Mouse (Mus musculus): ENCODE data around the gene Zfp595. TPM values are rescaled to one million over a fixed set of nuclear protein-coding genes. Genes with fewer than 3 reads are reported as not detected.
"Not testable (repeated sequence)": the region's sequence is repeated elsewhere in the genome, so short reads cannot be mapped to it uniquely, and the experiment has no call there.

The Zfp595 gene
- 1.5 TPM in 2 replicates for polyA plus RNA-seq (2015; fragmentation: Nextera tagmentation; extraction: Ambion mirVana)

GRCm38 (mm10) chr13:67332019-67332724 lies at the start of gene Zfp595:
Zfp595 (minus strand) TSS chr13:67332570.
- WGBS = 9% methylated on average over 17 of the region's 17 CpGs
- H3K27ac ChIP-seq (ENCODE audit: low read length) = peak within 1 kb of the TSS; percentile 72
- TF ChIP-seq EP300 (IDR thresholded peaks at IDR 0.05) (peak; percentile 52), CTCF (IDR thresholded peaks at IDR 0.05) (peak; percentile 78)

GRCm38 (mm10) chr13:67376255-67376654 lies 43.9 kb upstream of the Zfp595 start:
- not testable (repeated sequence) for H3K9ac ChIP-seq (replicated peaks; ENCODE audit: low read depth); ATAC-seq; H3K4me2 ChIP-seq (replicated peaks; ENCODE audit: low read depth, low read length); H3K36me3 ChIP-seq (ENCODE audit: insufficient read depth, low read length); H3K27ac ChIP-seq (ENCODE audit: low read length); H3K9me3 ChIP-seq (ENCODE audit: low read length); H3K4me1 ChIP-seq (ENCODE audit: insufficient read depth, low read depth, low read length); H3K27me3 ChIP-seq (replicated peaks; ENCODE audit: insufficient read depth, low read length); DNase-seq (ENCODE audit: low spot score); H3K4me3 ChIP-seq (ENCODE audit: low read depth, low read length)
- TF ChIP-seq CTCF (IDR thresholded peaks at IDR 0.05) = peak; percentile 20; the same call in 1 of the 2 replicates
- WGBS = 76% methylated on average over 3 of the region's 3 CpGs

More at GRCm38 (mm10) chr13:67332019-67332724, at the start of gene Zfp595:
- no peaks in the 10 kb centered on the region for H3K36me3 ChIP-seq (ENCODE audit: insufficient read depth, low read length)
- H3K4me3 ChIP-seq (ENCODE audit: low read depth, low read length) = peak within 1 kb of the TSS; percentile 49
- peaks cover 5% of the 10 kb centered on the region; the same call in 1 of the 2 replicates for H3K4me1 ChIP-seq (ENCODE audit: insufficient read depth, low read depth, low read length)
- peak within 1 kb of the TSS; percentile 44; the same call in 1 of the 2 replicates for H3K9ac ChIP-seq (replicated peaks; ENCODE audit: low read depth)
- peak within 1 kb of the TSS; percentile 75 for H3K4me2 ChIP-seq (replicated peaks; ENCODE audit: low read depth, low read length)
- no peaks in the 10 kb centered on the region for H3K27me3 ChIP-seq (replicated peaks; ENCODE audit: insufficient read depth, low read length)
- no peaks in the 10 kb centered on the region for H3K9me3 ChIP-seq (ENCODE audit: low read length)
- ATAC-seq = peak; percentile 96
- DNase-seq (ENCODE audit: low spot score) = peak; percentile 96

DNA sequence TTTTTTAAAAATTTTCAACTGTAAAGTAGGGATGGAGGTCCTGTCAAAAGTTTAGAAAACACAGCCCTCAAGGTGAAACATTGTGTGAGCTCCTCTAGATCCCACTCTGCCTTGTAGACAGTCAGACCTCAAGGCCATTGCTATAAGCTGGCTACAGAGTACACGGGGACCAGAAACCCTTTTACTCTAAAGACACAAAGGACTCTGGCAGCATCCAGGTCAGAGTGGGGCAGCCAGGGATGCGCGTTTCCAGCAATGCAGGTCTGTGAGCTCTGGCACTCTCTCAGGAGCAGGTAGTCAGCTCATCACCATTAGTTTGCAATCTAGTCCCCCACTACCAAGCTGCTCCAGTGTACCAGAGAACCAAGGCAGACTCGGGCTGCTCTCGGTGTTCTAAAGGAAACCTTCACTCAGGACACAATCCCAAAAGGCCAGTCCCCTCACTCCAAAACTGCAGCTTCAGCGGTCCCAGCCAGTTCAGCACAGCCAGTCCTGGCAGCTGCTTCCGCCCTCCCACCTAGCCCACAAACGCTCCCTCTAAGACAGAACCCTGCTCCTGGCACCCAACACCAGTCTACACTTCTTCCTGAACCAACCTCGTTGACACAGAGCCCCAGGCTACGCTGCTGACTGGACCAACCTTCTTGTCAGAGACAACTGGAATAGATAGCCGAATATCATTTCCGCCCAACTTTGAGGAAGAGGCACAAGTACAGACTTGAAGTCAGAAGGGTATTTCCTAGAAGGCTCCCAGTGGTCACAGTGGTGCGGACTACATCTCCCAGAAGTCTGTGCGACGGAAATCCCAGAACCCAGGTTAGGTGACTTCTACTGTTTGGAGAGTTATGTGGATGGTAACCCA lies 42.9 kb upstream of the Zfp595 start, which contains the start of the genes Gm28041 and Zfp456:
TSS of gene Gm28041 (minus strand) at position 684 of the 862 bp plus-strand sequence.
TSS of gene Zfp456 (minus strand) at position 761 of the 862 bp plus-strand sequence.
- H3K4me1 ChIP-seq (ENCODE audit: insufficient read depth, low read depth, low read length); H3K9me3 ChIP-seq (ENCODE audit: low read length); H3K27me3 ChIP-seq (replicated peaks; ENCODE audit: insufficient read depth, low read length); H3K27ac ChIP-seq (ENCODE audit: low read length); H3K9ac ChIP-seq (replicated peaks; ENCODE audit: low read depth); H3K36me3 ChIP-seq (ENCODE audit: insufficient read depth, low read length): not testable (repeated sequence)
- ATAC-seq = peak; percentile 97
- DNase-seq (ENCODE audit: low spot score) = peak; percentile 84
- peak within 1 kb of the TSS; percentile 42 for H3K4me3 ChIP-seq (ENCODE audit: low read depth, low read length)
- H3K4me2 ChIP-seq (replicated peaks; ENCODE audit: low read depth, low read length) = peak within 1 kb of the TSS; percentile 61
- 14% methylated on average over 13 of the region's 15 CpGs for WGBS

- ATAC-seq (peak; percentile 97), DNase-seq (ENCODE audit: low spot score) (peak; percentile 94)
- WGBS = 0% methylated on average over 15 of the region's 15 CpGs
- Histone ChIP-seq H3K4me3 (ENCODE audit: low read depth, low read length) (peak within 1 kb of the TSS; percentile 79), H3K36me3 (ENCODE audit: insufficient read depth, low read length) (no peaks in the 10 kb centered on the region), H3K4me2 (replicated peaks; ENCODE audit: low read depth, low read length) (peak within 1 kb of the TSS; percentile 69), H3K27ac (ENCODE audit: low read length) (peak within 1 kb of the TSS; percentile 77), H3K9me3 (ENCODE audit: low read length) (no peaks in the 10 kb centered on the region), H3K9ac (replicated peaks; ENCODE audit: low read depth) (peak within 1 kb of the TSS; percentile 82), H3K27me3 (replicated peaks; ENCODE audit: insufficient read depth, low read length) (no peaks in the 10 kb centered on the region), H3K4me1 (ENCODE audit: insufficient read depth, low read depth, low read length) (no peaks in the 10 kb centered on the region)
- TF ChIP-seq EP300 (IDR thresholded peaks at IDR 0.05) = no peak
- TF ChIP-seq CTCF (IDR thresholded peaks at IDR 0.05) = peak; percentile 46
These were observed 27.9 kb upstream of the Zfp595 start, which contains the start of the genes Gm28044 and Zfp953 for GRCm38 (mm10) chr13:67360131-67360744. Gm28044 (minus strand) TSS chr13:67360536. Zfp953 (minus strand) TSS chr13:67360605.

DNA sequence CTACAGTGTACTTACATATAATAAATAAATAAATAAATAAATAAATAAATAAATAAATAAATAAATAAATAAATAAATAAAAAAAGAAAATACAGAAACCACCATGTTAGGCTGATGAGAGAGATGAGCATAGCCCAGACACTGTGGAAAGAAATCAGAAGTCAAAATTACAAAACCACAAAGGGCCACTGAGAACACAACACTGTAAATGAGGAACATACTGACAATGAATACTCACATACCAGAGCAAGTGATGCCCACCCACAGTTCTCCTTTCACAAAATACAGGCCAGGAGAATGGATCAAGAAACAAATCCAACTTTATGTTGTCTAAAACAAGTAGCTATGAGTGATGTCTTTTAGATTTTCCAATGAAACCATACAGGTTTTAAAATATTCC lies 19.5 kb upstream of the Zfp595 start:
- H3K9me3 ChIP-seq (ENCODE audit: low read length) = no peaks in the 10 kb centered on the region
- no peak overlapping the region for H3K4me2 ChIP-seq (replicated peaks; ENCODE audit: low read depth, low read length)

DNA sequence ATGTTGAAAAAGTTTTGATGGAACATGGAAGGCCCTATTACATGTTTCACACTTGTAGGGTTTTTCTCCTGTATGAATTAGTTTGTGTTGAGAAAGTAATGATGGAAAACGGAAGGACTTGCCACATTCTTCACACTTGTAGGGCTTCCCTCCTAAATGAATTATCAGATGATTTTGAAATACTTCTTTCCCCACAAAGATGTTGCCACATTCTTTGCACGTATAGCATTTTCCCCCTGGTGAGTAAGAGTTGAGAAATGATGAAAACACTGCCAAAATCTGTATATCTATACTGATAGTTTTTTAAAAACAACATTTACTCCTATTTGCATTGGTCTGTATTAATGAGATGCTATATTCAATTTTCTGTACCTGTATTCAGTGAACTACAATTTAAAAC lies 11.1 kb upstream of the Zfp595 start:
- no peaks in the 10 kb centered on the region for H3K4me1 ChIP-seq (ENCODE audit: insufficient read depth, low read depth, low read length)
- H3K4me3 ChIP-seq (ENCODE audit: low read depth, low read length) = no peak overlapping the region
- 78% methylated on average over 2 of the region's 2 CpGs for WGBS
- no peaks in the 10 kb centered on the region for H3K36me3 ChIP-seq (ENCODE audit: insufficient read depth, low read length)
- H3K4me2 ChIP-seq (replicated peaks; ENCODE audit: low read depth, low read length) = no peak overlapping the region
- no peak overlapping the region for H3K9ac ChIP-seq (replicated peaks; ENCODE audit: low read depth)
- ATAC-seq = no peak
- TF ChIP-seq CTCF (IDR thresholded peaks at IDR 0.05) = no peak
- no peak for TF ChIP-seq EP300 (IDR thresholded peaks at IDR 0.05)
- no peaks in the 10 kb centered on the region for H3K9me3 ChIP-seq (ENCODE audit: low read length)
- no peak overlapping the region for H3K27ac ChIP-seq (ENCODE audit: low read length)
- H3K27me3 ChIP-seq (replicated peaks; ENCODE audit: insufficient read depth, low read length) = no peaks in the 10 kb centered on the region
- DNase-seq (ENCODE audit: low spot score) = no peak

More for the DNA sequence above, 19.5 kb upstream of the Zfp595 start:
- Histone ChIP-seq H3K27me3 (replicated peaks; ENCODE audit: insufficient read depth, low read length) (no peaks in the 10 kb centered on the region), H3K27ac (ENCODE audit: low read length) (no peak overlapping the region), H3K4me3 (ENCODE audit: low read depth, low read length) (no peak overlapping the region), H3K9ac (replicated peaks; ENCODE audit: low read depth) (no peak overlapping the region), H3K36me3 (ENCODE audit: insufficient read depth, low read length) (no peaks in the 10 kb centered on the region), H3K4me1 (ENCODE audit: insufficient read depth, low read depth, low read length) (no peaks in the 10 kb centered on the region)
- ATAC-seq (no peak), DNase-seq (ENCODE audit: low spot score) (no peak)
- TF ChIP-seq CTCF (IDR thresholded peaks at IDR 0.05) (no peak), EP300 (IDR thresholded peaks at IDR 0.05) (no peak)

Measured in lung, postnatal 0 days (tissue).